Mouse (Mus musculus) bone marrow, adult 2 months (tissue): ENCODE data around the gene Cul1. TPM values are rescaled to one million over a fixed set of nuclear protein-coding genes. Genes with fewer than 3 reads are reported as not detected.

Experiments used
- H3K27ac ChIP-seq: fragments of 200-500 bp; 2 replicates; pipeline ENCODE4 v1.5.1; 2012; ENCODE audit warnings: low read depth, mild to moderate bottlenecking, control low read depth, inconsistent platforms, low read length; ENCODE audit not compliant: control insufficient read depth, poor library complexity, insufficient read depth
- H3K4me1 ChIP-seq: fragments of 200-500 bp; 2 replicates; pipeline ENCODE4 v1.6.1; 2011; ENCODE audit warnings: low read length; ENCODE audit not compliant: control insufficient read depth, insufficient read depth
- H3K4me3 ChIP-seq: fragments of 200-500 bp; replicated peaks from 2 replicates; pipeline ENCODE3; 2011; ENCODE audit warnings: mild to moderate bottlenecking, low read depth, low read length, control low read depth; ENCODE audit not compliant: control insufficient read depth
- CTCF ChIP-seq: fragments of 200-500 bp; IDR thresholded peaks from 2 replicates; pipeline ENCODE4 v1.5.1; 2011; ENCODE audit warnings: low read length, control low read depth; ENCODE audit not compliant: control insufficient read depth, insufficient read depth
- POLR2A ChIP-seq: fragments of 200-500 bp; IDR thresholded peaks from 2 replicates; pipeline ENCODE4 v1.6.1; 2011; ENCODE audit warnings: low read depth, mild to moderate bottlenecking, control low read depth, low read length, borderline replicate concordance; ENCODE audit not compliant: control insufficient read depth
- WGBS: fragments of 180-500 bp; shearing (Covaris S2); methylation state at CpG from one replicate; pipeline ENCODE4 v1.1.7; 2018; 5-methylcytosine and 5-hydroxymethylcytosine counted together
- polyA plus RNA-seq: library from polyadenylated mRNA; stranded (reverse); fragments of >200 nt; gene quantifications from 2 replicates; pipeline ENCODE4 v1.2.4, GENCODE M21; 2011; ENCODE audit warnings: low replicate concordance; ENCODE audit not compliant: missing spikeins, insufficient read depth, insufficient read length

Cul1 gene
- polyA plus RNA-seq, 1 experiment = 222 TPM

GRCm38 (mm10) chr6:47565326-47566035, 112.3 kb downstream of the Cul1 start:
- 74% methylated on average over 1 of the region's 1 CpGs for WGBS
- H3K4me3 ChIP-seq = no peak overlapping the region
- H3K27ac ChIP-seq = no peak overlapping the region
- H3K4me1 ChIP-seq = peaks cover 1% of the 10 kb centered on the region; the same call in 1 of the 2 replicates
- TF ChIP-seq POLR2A (no peak), CTCF (no peak)

DNA sequence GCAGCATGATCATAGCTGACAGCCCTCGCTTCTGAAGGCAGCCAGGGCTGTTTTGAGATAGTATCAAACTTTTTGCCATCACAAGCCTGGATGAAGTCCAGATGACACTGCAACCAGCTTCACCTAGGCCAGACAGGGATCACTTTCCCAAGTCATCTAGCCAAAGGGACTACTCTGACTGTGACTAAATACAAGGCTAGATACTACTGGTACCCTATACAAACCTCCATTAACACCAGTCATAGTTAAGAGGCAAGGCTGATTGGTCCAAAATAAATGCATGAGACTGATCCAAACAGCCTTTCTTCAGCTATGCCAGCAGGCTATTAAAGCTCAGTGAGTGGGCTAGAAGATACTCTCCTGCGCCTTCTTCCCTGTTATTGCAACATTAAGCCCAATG, 119.7 kb downstream of the Cul1 start:
- Histone ChIP-seq H3K4me1 (no peaks in the 10 kb centered on the region), H3K4me3 (no peak overlapping the region), H3K27ac (no peak overlapping the region)
- WGBS = 75% methylated on average over 2 of the region's 2 CpGs
- TF ChIP-seq CTCF (no peak), POLR2A (no peak)

Other genes starting within 250 kb of the Cul1 start
- gene Ezh2, start 141.9 kb downstream of the Cul1 start, polyA plus RNA-seq = 156 and 256 TPM in 2 replicates